9 mouse cellular contexts compared by ENCODE assay signal in the genomic region with DNA sequence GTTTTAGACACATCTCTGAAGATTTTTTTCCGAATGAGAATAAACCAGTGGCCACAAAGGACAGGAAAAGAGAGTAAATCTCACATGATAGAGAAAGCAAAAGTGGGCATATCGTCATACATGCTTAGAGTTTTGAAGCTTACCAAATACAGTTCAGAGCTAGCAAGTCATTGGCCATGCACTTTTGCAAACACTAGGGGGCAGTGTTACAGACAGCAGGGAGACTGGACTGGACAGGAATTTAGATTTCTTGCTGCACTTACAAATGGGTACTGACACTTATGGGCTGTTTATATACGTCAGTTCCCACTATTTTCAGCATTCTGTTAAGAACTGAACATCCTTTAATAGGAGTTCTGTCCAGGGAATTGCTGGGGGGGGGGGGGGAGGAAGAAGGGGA.
DNase-seq lines count a peak whose midpoint lies in the region; ATAC-seq and TF ChIP-seq lines count a peak whose summit lies in the region.
"Had no signal": no experiment of that assay in that cellular context is flagged by ENCODE, and none has a peak within 500 bp of the region (broad histone marks: within the 10 kb centered on the region; RNA-seq: fewer than 3 reads in every experiment).

No protein-coding gene starts in this region.

- no peak overlapping the region for H3K9ac ChIP-seq in liver, embryonic 14.5 days (replicated peaks)
- H3K9ac ChIP-seq: heart, embryonic 15.5 days had no signal

- no peaks in the 10 kb centered on the region for H3K9me3 ChIP-seq in liver, embryonic 14.5 days (ENCODE audit: control insufficient read depth, low read length)
- H3K9me3 ChIP-seq: heart, embryonic 15.5 days had no signal

- 10% methylated on average over 3 of the region's 3 CpGs for WGBS in liver, embryonic 14.5 days (ENCODE audit: insufficient replicate concordance)

- peak; percentile 50 for DNase-seq in CD4-positive, CD25-positive, alpha-beta regulatory T cell, adult 2 months (ENCODE audit: low read depth, low spot score)
- no peak for DNase-seq in testis, postnatal 14 days (ENCODE audit: low spot score)
- peak; percentile 78 for DNase-seq in embryo, embryonic 10 days (ENCODE audit: low spot score)
- peak in 1 of 3 experiments; percentile 6 for DNase-seq in liver, embryonic 14.5 days (ENCODE audit: low read depth in 3 of 3, low spot score in 3 of 3)
- DNase-seq in right cerebral cortex, postnatal 10 days (ENCODE audit: low spot score in 2 of 2): peak; percentile 75 to 79

- H3K27ac ChIP-seq in testis, adult 2 months (ENCODE audit: control insufficient read depth, insufficient read depth, low read depth, low read length): no peak overlapping the region
- H3K27ac ChIP-seq in liver, embryonic 14.5 days: no peak overlapping the region
- H3K27ac ChIP-seq: heart, embryonic 15.5 days had no signal

- no peaks in the 10 kb centered on the region for H3K4me1 ChIP-seq in testis, adult 2 months (ENCODE audit: control insufficient read depth, insufficient read depth, low read length)
- peaks cover 0 to 2% of the 10 kb centered on the region in 2 experiments; a peak in 1 of 4 replicates for H3K4me1 ChIP-seq in liver, embryonic 14.5 days (replicated peaks; ENCODE audit: control insufficient read depth in 2 of 2, insufficient read depth in 2 of 2, low read length in 1 of 2)

- TF ChIP-seq EP300 in liver, embryonic 14.5 days (IDR thresholded peaks at IDR 0.05; ENCODE audit: low read depth): no peak

- TF ChIP-seq POLR2A in testis, adult 2 months (IDR thresholded peaks at IDR 0.05; ENCODE audit: control insufficient read depth, low read depth, low read length): no peak

- peak; percentile 31; the same call in 1 of the 2 replicates for TF ChIP-seq CTCF in testis, adult 2 months (IDR thresholded peaks at IDR 0.05; ENCODE audit: control insufficient read depth, insufficient read depth, insufficient replicate concordance, low read depth, low read length)
- TF ChIP-seq CTCF in liver, embryonic 14.5 days (IDR thresholded peaks at IDR 0.05; ENCODE audit: low read depth): peak; percentile 76

- ATAC-seq in CD4-positive, CD25-positive, alpha-beta regulatory T cell, adult 4 months: no peak
- ATAC-seq in hematopoietic stem cell, adult 5-6 weeks (replicated peaks in 1 of 2; ENCODE audit: insufficient read depth in 1 of 2, low FRiP score in 2 of 2, low TSS enrichment in 1 of 2, low read depth in 1 of 2, poor library complexity in 2 of 2, severe bottlenecking in 2 of 2): peak; percentile 63 to 71; a peak in 2 of 4 replicates
- ATAC-seq in liver, embryonic 14.5 days (ENCODE audit: insufficient read depth): no peak

- H3K27me3 ChIP-seq in testis, adult 2 months (ENCODE audit: control insufficient read depth, insufficient read depth, low read length): no peaks in the 10 kb centered on the region
- no peaks in the 10 kb centered on the region for H3K27me3 ChIP-seq in liver, embryonic 14.5 days (ENCODE audit: control insufficient read depth, insufficient read depth, low read length)
- H3K27me3 ChIP-seq: heart, embryonic 15.5 days had no signal

- no peaks in the 10 kb centered on the region for H3K36me3 ChIP-seq in testis, adult 2 months (ENCODE audit: control insufficient read depth, insufficient read depth, low read length)
- no peaks in the 10 kb centered on the region for H3K36me3 ChIP-seq in liver, embryonic 14.5 days (replicated peaks; ENCODE audit: control insufficient read depth, insufficient read depth, low read depth)
- H3K36me3 ChIP-seq: heart, embryonic 15.5 days had no signal

- no peak overlapping the region for H3K4me3 ChIP-seq in testis, adult 2 months (ENCODE audit: control insufficient read depth, low read depth, low read length)
- H3K4me3 ChIP-seq in liver, embryonic 14.5 days (ENCODE audit: insufficient read depth in 1 of 2, low read depth in 2 of 2, low read length in 2 of 2): no peak overlapping the region
- H3K4me3 ChIP-seq: heart, embryonic 15.5 days had no signal

- no peak overlapping the region for H3K4me2 ChIP-seq in liver, embryonic 14.5 days (ENCODE audit: low read depth)
- H3K4me2 ChIP-seq: heart, embryonic 15.5 days had no signal

Comparison
In these comparisons a context has a peak if more than half of its experiments do, and no peak if none do; other contexts are left out.
1. ATAC-seq: peak in hematopoietic stem cell, adult 5-6 weeks (2 of 2); none in CD4-positive, CD25-positive, alpha-beta regulatory T cell, adult 4 months (single experiment) and liver, embryonic 14.5 days (single experiment).